Mouse (Mus musculus) c-Kit-positive CD71-positive TER-119-positive erythroid progenitor cells, embryonic 14.5 days (primary cell): ENCODE data around the gene Tcirg1.

Source experiments
- DNase-seq: peaks from one replicate; pipeline ENCODE4 v3.0.0-alpha.2; 2013; ENCODE audit warnings: low spot score

The Tcirg1 gene

GRCm38 (mm10) chr19:3897557-3897956, 9.4 kb downstream of the Tcirg1 start:
- DNase-seq: no peak

DNA sequence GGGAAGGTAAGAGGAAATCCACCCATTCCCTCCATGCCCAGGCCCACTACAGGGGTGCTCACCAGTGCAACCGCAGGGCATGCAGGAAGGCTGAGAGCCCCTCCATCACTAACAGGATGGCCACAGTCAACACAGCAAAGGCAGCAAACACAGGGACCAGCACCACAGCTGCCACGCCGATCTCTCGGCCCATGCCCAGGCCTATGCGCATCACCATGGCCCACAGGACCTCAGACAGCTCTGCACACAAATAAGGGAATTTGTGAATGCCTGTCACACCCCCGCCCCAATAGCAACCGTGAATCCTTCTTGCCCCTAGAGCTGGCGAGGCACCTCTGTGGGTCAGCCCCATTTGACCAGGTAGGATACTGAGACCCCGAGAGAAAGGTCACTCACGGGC, 10.7 kb downstream of the Tcirg1 start:
- no peak for DNase-seq

GRCm38 (mm10) chr19:3895171-3895631, 11.7 kb downstream of the Tcirg1 start:
- DNase-seq: no peak

GRCm38 (mm10) chr19:3894294-3894693, 12.6 kb downstream of the Tcirg1 start:
- no peak for DNase-seq

DNA sequence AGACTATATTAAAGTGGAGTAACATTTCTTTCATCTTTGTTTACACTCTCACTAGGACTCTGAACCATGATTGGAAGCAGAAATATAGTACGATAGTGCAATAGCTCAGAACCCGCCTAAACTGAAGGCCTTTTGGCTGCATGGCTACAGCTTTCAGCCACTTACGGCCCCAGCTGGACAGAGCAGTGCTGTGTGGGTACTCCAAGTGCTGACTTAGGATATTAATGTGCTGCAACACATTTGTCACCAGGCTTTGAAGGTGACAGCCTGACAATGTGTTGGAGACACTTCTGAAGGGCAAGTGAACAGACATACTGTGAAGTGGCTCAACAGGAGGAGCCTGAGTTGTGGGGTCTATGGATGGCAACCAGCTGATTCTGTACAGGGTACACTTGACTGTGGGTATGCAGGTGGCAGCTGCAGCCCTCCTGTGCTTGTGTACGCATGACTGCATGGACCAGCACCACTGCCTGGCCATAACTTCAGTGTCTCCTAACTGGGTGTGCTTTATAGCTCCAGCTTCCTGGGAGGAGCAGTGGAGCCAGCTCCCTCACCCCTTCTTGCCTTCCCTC, 13.3 kb downstream of the Tcirg1 start:
- DNase-seq: no peak

DNA sequence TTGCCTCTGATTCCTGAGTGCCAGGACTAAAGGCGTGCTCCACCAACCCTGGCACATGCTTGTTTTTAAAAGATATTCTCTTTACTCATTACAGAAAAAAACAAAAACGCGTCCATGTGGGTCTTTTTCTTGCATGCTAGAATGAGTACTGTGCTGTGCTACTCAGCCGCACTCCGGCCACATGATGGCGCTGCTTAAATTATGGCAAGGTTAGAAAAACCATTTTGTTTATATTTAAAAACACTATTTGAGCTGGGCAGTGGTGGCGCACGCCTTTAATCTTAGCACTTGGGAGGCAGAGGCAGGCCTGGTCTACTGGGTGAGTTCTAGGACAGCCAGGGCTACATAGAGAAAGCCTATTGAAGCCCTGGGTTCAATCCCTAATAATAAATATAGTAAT, 16.8 kb downstream of the Tcirg1 start:
- no peak for DNase-seq

GRCm38 (mm10) chr19:3889096-3889495, 17.8 kb downstream of the Tcirg1 start:
- no peak for DNase-seq

- no peak for DNase-seq
Measured at GRCm38 (mm10) chr19:3884325-3884990, 22.5 kb downstream of the Tcirg1 start.

DNA sequence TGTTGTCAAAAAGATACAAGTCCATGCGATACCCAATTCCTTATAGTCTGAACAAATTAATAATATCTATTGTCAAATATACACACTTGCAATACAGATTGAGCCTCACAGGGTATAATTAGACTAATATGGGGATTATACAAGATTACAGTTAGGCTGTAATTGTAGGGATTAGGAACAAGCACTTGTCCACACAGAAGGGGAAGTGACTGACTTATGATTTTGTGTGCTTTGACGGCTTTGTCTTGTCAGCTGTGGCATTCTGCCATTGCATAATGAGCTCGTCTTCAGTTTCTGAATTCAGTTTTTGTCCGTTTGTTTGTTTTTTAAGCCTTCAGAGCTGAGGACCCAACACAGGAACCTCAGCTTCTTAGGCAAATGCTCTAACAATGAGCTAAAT, 24.7 kb downstream of the Tcirg1 start:
- DNase-seq: no peak

DNA sequence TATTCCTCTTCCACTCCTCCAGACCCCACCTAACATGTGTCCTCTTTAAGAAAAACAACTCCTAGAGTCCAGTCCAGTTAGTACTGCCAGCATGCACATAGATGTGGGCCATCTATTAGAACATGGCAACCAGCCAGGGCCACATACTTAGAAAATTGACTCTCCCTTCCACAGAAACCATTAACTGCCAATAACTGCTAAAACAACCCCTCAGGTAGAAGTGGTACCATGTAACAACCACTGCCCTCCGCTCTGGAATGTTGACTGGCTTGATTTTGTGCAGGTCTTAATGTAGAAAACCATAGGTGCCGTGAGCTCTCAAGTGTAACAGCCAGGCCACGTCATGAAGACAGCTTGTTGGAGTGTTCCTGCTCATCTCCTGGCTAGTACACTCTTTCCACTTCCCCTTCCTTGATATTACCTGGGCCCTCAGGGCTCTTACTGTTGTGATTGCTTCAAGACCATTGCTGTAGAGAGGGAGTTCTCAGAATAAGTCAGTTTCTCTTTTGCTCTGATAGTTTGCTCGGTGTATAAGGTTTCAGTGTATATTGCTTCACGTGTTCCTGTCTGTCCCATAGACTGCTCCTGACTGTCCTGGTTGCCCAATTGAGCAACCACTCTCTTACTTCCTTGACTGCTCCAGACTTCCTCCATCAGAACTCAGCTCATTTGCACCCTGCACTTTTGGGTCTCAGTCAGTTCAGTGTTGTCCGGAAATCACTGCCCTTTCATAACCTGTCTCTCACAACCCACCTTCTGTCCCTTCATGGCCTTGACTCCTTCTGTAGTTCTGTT, 26.7 kb downstream of the Tcirg1 start:
- DNase-seq: no peak

DNA sequence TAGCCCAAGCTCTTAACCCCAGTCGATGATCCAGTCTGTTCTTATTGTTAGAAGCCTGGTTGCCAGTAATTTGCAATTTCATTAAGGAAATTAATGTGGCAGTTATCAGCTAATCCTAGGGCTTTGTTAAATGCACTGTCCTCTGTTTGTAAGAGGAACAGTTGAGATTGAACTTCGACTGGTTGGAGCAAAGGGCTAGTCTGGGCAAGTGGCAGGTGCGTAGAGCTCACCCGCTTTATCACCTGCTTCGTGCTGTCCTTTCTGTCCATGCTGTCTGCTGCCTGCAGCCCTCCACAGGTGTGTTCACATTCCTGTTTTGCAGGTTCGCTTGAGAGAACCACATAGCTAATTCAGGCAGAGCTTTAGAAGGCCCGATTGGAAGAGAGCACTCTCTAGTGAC, 31.9 kb downstream of the Tcirg1 start:
- no peak for DNase-seq

- DNase-seq: no peak
Measured at GRCm38 (mm10) chr19:3872373-3872772, 34.6 kb downstream of the Tcirg1 start.

- no peak for DNase-seq
Measured at GRCm38 (mm10) chr19:3871468-3871867, 35.5 kb downstream of the Tcirg1 start.

GRCm38 (mm10) chr19:3868290-3868689, 38.6 kb downstream of the Tcirg1 start:
- no peak for DNase-seq

- DNase-seq: no peak
Measured at GRCm38 (mm10) chr19:3864960-3865359, 42.0 kb downstream of the Tcirg1 start.

- no peak for DNase-seq
Measured at GRCm38 (mm10) chr19:3862713-3863112, 44.2 kb downstream of the Tcirg1 start.

- no peak for DNase-seq
Measured at GRCm38 (mm10) chr19:3857220-3857619, 49.7 kb downstream of the Tcirg1 start.

DNA sequence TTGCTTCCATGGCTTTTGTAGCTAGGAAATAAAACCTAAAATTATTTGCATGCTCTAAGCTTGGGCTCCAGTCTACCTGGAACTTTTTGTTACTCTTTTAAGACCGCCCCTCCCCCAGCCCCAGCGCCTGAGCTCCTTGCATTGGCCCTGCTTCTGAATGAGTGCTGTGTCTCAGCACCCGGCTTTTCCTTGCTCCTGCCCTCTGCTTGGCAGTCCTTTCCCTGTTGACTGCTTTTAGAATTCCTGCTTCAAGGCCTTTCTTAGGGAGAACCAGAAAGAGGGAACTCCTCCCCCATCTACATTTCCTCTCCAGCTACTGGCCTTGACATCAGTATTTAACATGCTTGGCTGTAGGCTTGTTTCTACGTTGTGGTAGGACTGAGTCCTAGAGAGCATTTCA, 51.3 kb downstream of the Tcirg1 start:
- no peak for DNase-seq

DNA sequence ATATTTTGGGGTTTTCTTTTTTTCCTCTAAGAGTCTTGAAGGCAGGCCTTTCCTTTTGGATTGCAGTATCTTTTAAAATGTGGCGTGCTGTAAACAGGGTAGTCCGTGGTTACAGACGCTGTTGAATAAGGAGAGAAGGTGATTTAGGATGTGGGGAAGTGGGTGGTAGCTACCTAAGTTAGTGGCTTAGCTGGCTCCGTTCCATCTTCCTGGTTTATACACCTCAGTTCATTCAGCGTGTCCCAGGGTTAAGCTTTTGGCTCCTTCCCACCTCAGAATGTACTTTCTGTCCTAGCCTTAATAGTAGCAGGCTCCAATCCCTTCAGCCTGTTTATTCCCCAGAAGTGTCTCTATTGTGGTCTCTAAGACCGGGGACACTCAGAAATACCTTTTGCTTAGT, 51.8 kb downstream of the Tcirg1 start:
- DNase-seq: no peak

DNA sequence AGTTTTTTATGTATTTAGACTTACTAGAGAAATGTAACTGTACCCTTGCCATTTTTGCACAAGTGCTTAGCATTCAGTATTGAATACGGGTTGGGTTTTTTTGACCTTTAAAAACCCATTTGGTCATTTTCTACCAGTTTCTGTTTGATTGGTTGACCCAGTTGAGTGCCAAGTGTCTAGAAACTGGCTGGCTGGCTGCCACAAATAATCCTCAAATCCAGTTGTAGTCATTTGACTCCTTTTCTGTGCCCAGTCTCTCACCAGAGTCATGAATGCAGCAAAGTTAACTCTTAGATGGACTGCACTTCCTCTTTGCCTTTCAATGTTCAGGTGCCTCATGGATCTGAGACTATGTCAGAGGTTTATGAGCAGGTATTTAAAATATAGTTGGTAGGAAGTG, 53.0 kb downstream of the Tcirg1 start:
- DNase-seq: no peak

- DNase-seq: no peak
Measured at GRCm38 (mm10) chr19:3853121-3853520, 53.8 kb downstream of the Tcirg1 start.

- peak; percentile 14 for DNase-seq
Measured at GRCm38 (mm10) chr19:3851979-3852681, 54.8 kb downstream of the Tcirg1 start.
